Mouse (Mus musculus) forebrain, embryonic 16.5 days (tissue): Measurements from ENCODE around the gene Gtf2h2. TPM values are rescaled to one million over a fixed set of nuclear protein-coding genes. Genes with fewer than 3 reads are reported as not detected.
A peak's percentile ranks its signal among the peaks of the same experiment; 100 is the strongest.

Experiments
- ATAC-seq: fragments of 200-750 bp; cut with Nextera tagmentation; 2 replicates; pipeline ENCODE4 v1.8.0; 2017; ENCODE audit warnings: mild to moderate bottlenecking, moderate library complexity
- H3K27ac ChIP-seq: fragments of 300-500 bp; sonication (generic); 2 replicates; pipeline ENCODE4 v1.5.1; 2014; ENCODE audit warnings: low read length, control low read depth
- H3K27me3 ChIP-seq: fragments of 300-500 bp; sonication (generic); replicated peaks from 2 replicates; pipeline ENCODE4 v1.6.1; 2014; ENCODE audit warnings: low read length; ENCODE audit not compliant: control insufficient read depth, insufficient read depth
- H3K36me3 ChIP-seq: fragments of 300-500 bp; sonication (generic); 2 replicates; pipeline ENCODE4 v1.6.1; 2014; ENCODE audit not compliant: control insufficient read depth, insufficient read depth
- H3K4me1 ChIP-seq: fragments of 300-500 bp; sonication (generic); replicated peaks from 2 replicates; pipeline ENCODE4 v1.6.1; 2014; ENCODE audit warnings: low read length; ENCODE audit not compliant: control insufficient read depth, insufficient read depth
- H3K4me2 ChIP-seq: fragments of 300-500 bp; sonication (generic); 2 replicates; pipeline ENCODE4 v1.6.1; 2014; ENCODE audit warnings: mild to moderate bottlenecking, low read length, control low read depth
- H3K4me3 ChIP-seq: fragments of 300-500 bp; sonication (generic); replicated peaks from 2 replicates; pipeline ENCODE4 v1.5.1; 2014; ENCODE audit warnings: mild to moderate bottlenecking, low read length, control low read depth
- H3K9ac ChIP-seq: fragments of 300-500 bp; sonication (generic); replicated peaks from 2 replicates; pipeline ENCODE4 v1.6.1; 2014; ENCODE audit warnings: low read depth, low read length, control low read depth
- H3K9me3 ChIP-seq: fragments of 300-500 bp; sonication (generic); 2 replicates; pipeline ENCODE4 v1.6.1; 2016; ENCODE audit warnings: low read length; ENCODE audit not compliant: control insufficient read depth
- WGBS: fragments of 180-500 bp; shearing (Covaris S2); extraction: QIAGEN DNeasy Blood & Tissue Kit; methylation state at CpG from one replicate; pipeline ENCODE4 v1.1.7; 2014; 5-methylcytosine and 5-hydroxymethylcytosine counted together
- polyA plus RNA-seq: library from polyadenylated mRNA; unstranded; fragments of >200 nt; fragmentation: Nextera tagmentation; extraction: Ambion mirVana; gene quantifications from 2 replicates; pipeline ENCODE4 v1.2.1, GENCODE M21; 2015

The Gtf2h2 gene
- polyA plus RNA-seq, result 68.5 and 77.4 TPM in 2 replicates

DNA sequence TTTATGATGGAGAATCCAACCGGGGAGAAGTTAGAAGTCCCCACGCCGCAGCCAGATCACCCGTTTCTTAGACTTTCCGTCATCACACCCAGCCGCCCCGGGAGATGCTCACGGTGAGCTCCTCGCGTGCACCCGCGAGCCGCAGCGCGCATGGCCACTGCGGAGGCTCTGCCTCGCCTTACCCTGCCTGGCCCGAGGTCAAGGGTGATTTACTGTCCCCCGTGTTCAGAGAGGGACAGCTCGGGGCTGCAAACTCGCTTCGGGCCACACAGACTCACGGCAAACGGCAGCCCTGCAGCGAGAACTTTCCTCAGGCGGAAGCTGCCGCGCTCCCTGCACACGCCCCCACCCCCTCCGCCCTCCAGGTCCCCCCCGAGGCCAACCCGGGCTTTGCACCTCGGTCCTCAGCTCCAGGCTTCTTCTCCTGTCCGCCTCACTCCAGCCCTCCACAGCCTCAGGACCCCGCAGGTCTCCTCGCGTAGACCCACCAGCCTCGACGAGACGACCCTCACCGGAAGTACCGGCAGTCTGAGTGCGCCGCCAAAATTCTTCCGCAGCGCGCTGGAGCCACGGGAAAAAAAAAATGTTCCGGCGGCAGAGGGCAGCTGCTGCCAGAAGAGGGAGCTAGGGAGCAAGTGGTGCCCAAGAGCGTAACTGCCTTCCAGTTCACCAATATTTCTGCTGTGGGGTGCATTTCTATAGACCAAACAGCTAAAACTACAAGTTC lies at the start of gene Gtf2h2:
Gtf2h2 (minus strand) TSS at position 519 of the 727 bp plus-strand sequence.
- peak within 1 kb of the TSS; percentile 76 for H3K27ac ChIP-seq
- under 1% methylated on average over 50 of the region's 51 CpGs for WGBS
- H3K36me3 ChIP-seq, result peaks cover 9% of the 10 kb centered on the region; the same call in 1 of the 2 replicates
- ATAC-seq, result peak; percentile 89
- H3K27me3 ChIP-seq, result no peaks in the 10 kb centered on the region
- peak within 1 kb of the TSS; percentile 90 for H3K9ac ChIP-seq
- H3K4me3 ChIP-seq, result peak within 1 kb of the TSS; percentile 90
- peak within 1 kb of the TSS; percentile 77 for H3K4me2 ChIP-seq
- no peaks in the 10 kb centered on the region for H3K9me3 ChIP-seq
- peaks cover 11% of the 10 kb centered on the region for H3K4me1 ChIP-seq

DNA sequence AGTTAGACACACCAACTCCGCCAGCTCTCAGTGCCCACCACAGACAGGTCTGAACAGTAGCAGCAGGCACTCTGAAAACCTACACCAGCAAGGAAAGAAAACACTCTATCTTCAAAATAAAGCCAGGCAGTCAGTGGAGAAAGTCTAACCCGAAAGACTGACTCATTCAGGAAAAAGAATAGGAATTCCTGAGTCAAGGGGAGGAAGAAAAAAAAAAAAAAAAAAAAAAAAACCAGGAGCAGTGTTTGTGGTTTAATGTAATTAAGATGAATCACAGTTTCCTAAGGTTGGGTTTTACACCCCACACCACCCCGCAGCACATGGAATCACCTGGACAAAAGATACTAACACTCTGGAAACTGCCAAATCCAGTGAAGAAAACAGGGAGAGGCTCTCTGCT lies 43.8 kb upstream of the Gtf2h2 start:
- Histone ChIP-seq H3K27me3 (no peaks in the 10 kb centered on the region), H3K4me3 (no peak overlapping the region), H3K4me2 (no peak overlapping the region), H3K9ac (no peak overlapping the region), H3K27ac (no peak overlapping the region), H3K4me1 (no peaks in the 10 kb centered on the region), H3K9me3 (no peaks in the 10 kb centered on the region), H3K36me3 (no peaks in the 10 kb centered on the region)
- WGBS, result 74% methylated on average over 3 of the region's 3 CpGs
- no peak for ATAC-seq

DNA sequence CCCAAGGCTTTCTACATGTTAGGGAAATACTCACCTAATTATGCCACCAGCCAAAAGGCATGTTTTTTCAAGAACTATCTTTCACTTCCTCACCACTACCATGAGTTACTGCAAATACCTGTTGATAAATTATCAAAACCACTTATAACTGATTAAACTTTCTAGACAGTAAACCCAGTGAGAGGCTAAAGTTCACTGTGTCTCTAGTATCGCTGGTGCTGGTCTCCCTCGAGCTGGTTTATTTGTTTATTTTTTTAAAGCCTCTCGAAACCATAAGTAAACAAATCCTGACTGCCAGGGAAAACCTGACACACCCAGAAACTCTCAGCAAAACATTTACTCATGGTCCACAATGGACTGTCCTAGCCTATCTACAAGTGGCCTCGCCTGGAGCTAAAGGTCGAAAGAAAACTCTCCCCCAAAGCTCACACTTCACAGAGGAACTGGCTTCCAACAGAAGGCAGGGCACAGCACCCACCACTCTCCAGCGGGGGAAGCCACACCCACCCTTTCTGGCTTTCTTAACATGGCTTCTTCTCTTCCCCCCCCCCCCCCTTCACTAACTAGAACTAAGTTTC lies 40.5 kb upstream of the Gtf2h2 start:
- no peak overlapping the region for H3K27ac ChIP-seq
- no peak overlapping the region for H3K4me2 ChIP-seq
- no peak for ATAC-seq
- 81% methylated on average over 6 of the region's 6 CpGs for WGBS
- no peaks in the 10 kb centered on the region for H3K4me1 ChIP-seq
- no peak overlapping the region for H3K4me3 ChIP-seq
- H3K27me3 ChIP-seq, result no peaks in the 10 kb centered on the region
- H3K9me3 ChIP-seq, result no peaks in the 10 kb centered on the region
- H3K36me3 ChIP-seq, result no peaks in the 10 kb centered on the region
- H3K9ac ChIP-seq, result no peak overlapping the region

DNA sequence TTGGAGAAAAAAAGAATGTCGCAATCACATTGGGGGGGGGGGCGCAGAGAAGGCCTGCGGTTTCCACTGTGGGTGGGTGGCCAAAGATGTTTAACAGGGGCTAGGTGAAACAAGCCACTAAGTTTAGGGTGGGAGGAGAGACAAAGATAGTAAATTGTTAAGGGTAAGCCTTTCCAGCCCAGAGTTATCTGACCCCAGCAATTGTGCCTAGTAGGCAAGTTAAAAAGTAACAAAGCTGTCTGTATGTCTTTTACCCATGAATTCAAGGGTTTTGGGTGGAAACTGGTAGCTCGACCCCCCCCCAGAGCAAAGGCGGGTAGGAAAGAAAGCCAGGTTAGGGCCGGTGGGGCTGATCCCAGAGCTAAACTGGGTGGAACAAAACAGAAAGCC lies 34.3 kb upstream of the Gtf2h2 start:
- Histone ChIP-seq H3K36me3 (no peaks in the 10 kb centered on the region), H3K4me1 (peaks cover 4% of the 10 kb centered on the region), H3K9ac (no peak overlapping the region), H3K27ac (no peak overlapping the region), H3K9me3 (no peaks in the 10 kb centered on the region), H3K4me2 (no peak overlapping the region), H3K4me3 (no peak overlapping the region), H3K27me3 (no peaks in the 10 kb centered on the region)
- ATAC-seq, result 0 out of 2 replicates have a peak, but pooled peaks have one; percentile 2
- 78% methylated on average over 6 of the region's 6 CpGs for WGBS

DNA sequence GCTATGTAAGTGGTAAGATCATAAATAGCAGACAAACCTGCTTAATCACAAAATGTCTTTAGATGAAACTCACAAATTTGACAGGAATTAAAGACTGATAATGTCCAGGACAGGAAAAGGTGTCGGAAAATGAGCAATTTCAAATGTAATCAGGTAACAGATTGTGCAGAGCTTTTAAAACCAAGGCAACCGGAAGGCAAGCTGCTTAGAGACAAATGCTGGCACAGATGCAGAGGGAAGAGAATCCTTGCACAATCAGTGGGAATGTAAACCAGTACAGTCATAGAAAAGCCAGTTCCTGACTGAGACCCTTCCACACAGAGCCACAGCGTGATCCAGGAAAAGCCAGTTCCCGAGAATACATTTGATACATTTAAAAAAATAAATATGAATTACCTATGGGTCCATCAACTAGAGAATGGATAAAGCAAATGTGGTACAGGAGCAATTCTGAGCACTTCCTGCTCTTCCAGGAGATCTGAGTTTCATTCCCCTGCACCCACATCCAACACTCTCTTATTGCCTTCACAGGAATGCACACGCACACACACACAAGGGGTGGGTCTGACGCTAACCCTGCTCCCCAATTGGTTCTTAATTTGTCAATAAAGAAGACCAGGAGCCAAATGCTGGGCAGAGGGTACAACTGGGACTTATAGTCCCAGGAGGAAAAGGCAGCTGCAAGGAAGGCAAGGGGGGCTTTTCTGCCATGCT lies 33.7 kb upstream of the Gtf2h2 start:
- 68% methylated on average over 6 of the region's 6 CpGs for WGBS
- peak; percentile 74 for ATAC-seq
- Histone ChIP-seq H3K4me3 (no peak overlapping the region), H3K9ac (no peak overlapping the region), H3K27me3 (no peaks in the 10 kb centered on the region), H3K4me1 (peaks cover 4% of the 10 kb centered on the region), H3K4me2 (no peak overlapping the region), H3K27ac (peak overlapping the region; percentile 42; the same call in 1 of the 2 replicates), H3K9me3 (no peaks in the 10 kb centered on the region), H3K36me3 (no peaks in the 10 kb centered on the region)

DNA sequence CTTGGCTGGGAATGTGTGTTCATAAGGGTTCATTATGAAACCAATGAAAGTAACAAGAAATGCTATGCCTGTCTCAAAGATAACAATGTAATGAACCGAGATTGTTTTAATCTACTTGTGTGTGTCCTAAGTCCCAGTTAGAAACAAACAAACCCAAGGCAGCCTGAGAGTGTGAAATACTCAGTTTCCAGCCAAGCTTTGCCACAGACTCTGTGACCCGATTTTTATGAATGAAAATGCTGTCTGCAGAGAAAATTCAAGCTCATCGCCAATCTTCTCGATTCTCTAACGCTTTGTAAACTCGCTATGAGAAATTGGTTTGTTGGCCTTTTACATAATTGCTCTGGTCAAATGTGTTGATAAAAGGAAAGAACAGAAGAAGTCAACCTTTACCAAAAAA lies 32.5 kb upstream of the Gtf2h2 start:
- no peak for ATAC-seq
- Histone ChIP-seq H3K9ac (no peak overlapping the region), H3K27ac (no peak overlapping the region), H3K9me3 (no peaks in the 10 kb centered on the region), H3K4me2 (no peak overlapping the region), H3K4me1 (peaks cover 4% of the 10 kb centered on the region), H3K4me3 (no peak overlapping the region), H3K36me3 (no peaks in the 10 kb centered on the region), H3K27me3 (no peaks in the 10 kb centered on the region)
- 79% methylated on average over 6 of the region's 6 CpGs for WGBS

DNA sequence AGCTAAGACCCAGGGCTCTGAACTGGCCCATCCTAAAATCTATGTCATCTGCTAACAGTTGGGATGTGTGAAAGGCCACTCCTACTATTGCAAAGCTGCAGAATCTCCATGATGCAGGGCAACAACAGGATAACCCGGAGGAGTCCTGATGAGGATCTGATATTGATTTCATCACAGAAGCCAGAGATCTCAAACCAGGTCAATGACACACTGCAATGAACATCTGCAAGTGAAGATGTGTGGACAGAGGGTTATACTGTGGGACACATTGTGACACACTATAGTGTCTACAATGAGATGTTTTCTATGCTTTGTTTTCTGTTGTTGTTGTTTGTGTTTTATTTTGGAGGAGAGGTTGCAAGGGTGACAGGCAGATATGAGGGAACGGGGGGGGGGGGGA lies 31.3 kb upstream of the Gtf2h2 start:
- no peak overlapping the region for H3K27ac ChIP-seq
- no peak overlapping the region for H3K4me2 ChIP-seq
- no peaks in the 10 kb centered on the region for H3K27me3 ChIP-seq
- H3K36me3 ChIP-seq, result no peaks in the 10 kb centered on the region
- H3K4me3 ChIP-seq, result no peak overlapping the region
- H3K9me3 ChIP-seq, result no peaks in the 10 kb centered on the region
- 88% methylated on average over 2 of the region's 2 CpGs for WGBS
- no peak overlapping the region for H3K9ac ChIP-seq
- ATAC-seq, result no peak
- H3K4me1 ChIP-seq, result peaks cover 4% of the 10 kb centered on the region

DNA sequence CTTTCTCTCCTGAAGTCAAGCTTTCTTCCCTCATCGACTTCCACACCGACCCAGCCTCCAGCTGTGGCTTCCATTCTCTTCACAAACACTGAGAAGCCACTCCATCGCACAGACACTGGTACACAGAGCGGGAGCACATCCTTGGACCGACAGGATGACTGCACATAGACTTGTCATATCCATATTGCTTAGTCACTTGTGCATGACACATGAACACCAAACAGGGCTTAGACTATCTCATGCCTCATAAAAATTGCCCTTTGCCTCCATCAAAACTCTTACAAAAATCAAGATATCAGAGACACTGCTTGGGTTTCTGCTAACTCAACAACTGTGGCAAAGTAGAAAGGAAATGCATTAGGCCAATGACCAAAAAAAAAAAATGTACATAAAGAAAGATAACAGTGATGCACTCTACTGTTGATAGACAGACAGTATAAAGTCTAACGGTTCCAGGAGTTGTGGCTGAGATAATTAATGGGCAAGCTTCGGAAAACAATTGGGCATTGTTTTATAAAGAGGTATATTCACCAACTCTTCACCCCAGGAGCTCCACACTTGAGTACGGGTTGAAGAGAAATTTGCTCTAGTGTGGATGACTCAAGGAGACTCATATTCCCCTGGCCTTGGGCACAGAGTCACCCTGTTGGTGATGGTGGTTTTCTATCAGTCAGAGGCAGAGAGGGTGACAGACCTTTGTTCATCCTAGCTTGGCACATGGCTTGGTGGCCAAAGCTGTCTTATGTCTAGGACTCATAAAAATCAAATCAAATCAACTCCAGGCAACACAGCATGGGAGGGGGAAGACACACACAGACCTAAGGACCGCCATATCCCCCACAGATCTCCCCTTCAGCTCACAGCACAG lies 29.6 kb upstream of the Gtf2h2 start:
- H3K4me2 ChIP-seq, result no peak overlapping the region
- ATAC-seq, result no peak
- H3K9me3 ChIP-seq, result no peaks in the 10 kb centered on the region
- H3K4me3 ChIP-seq, result no peak overlapping the region
- 82% methylated on average over 9 of the region's 9 CpGs for WGBS
- H3K4me1 ChIP-seq, result peaks cover 4% of the 10 kb centered on the region
- no peak overlapping the region for H3K9ac ChIP-seq
- no peak overlapping the region for H3K27ac ChIP-seq
- no peaks in the 10 kb centered on the region for H3K36me3 ChIP-seq
- no peaks in the 10 kb centered on the region for H3K27me3 ChIP-seq

DNA sequence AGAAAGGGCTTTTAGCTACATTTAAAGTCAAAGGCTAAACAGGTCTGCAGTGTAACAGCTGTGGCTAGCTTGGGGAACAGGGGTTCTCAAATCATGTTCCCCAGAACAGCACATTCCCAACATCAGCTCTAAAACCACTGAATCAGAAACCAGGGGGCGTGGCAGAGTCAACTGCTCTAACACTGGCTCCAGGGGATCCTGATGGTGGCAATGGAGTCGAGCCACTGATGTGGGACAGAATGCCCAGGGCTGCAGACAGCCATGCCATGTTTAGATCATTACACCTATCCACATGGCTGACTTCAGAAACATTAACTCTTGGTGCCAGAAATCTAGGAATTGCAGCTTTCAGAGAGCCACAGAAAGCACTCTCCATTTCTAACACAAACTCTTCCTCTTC lies 26.8 kb upstream of the Gtf2h2 start:
- WGBS, result 78% methylated on average over 2 of the region's 2 CpGs
- no peak for ATAC-seq
- no peak overlapping the region for H3K27ac ChIP-seq

More for the DNA sequence above, 26.8 kb upstream of the Gtf2h2 start:
- Histone ChIP-seq H3K9ac (no peak overlapping the region), H3K9me3 (no peaks in the 10 kb centered on the region), H3K4me1 (peaks cover 7% of the 10 kb centered on the region; the same call in 1 of the 2 replicates), H3K4me3 (no peak overlapping the region), H3K27me3 (no peaks in the 10 kb centered on the region), H3K4me2 (no peak overlapping the region), H3K36me3 (no peaks in the 10 kb centered on the region)
